Mouse (Mus musculus) forebrain, embryonic 14.5 days (tissue): ENCODE measurements at regions not wholly inside any gene's neighbourhood (a gene's known extent, or its start where the extent isn't known, plus 50 kb on each side); places are given as distances from the start of the nearest gene placed in this dataset.
A peak's percentile ranks its signal among the peaks of the same experiment; 100 is the strongest.

ENCODE experiments used
- ATAC-seq: fragments of 200-750 bp; cut with Nextera tagmentation; 2 replicates; pipeline ENCODE4 v1.8.0; 2017; ENCODE audit warnings: mild to moderate bottlenecking, moderate library complexity
- DNase-seq: peaks from one replicate; pipeline ENCODE4 v3.0.0-alpha.2; 2015; ENCODE audit warnings: low spot score
- H3K27ac ChIP-seq: fragments of 300-500 bp; sonication (generic); 2 replicates; pipeline ENCODE4 v1.5.1; 2014; ENCODE audit warnings: low read depth, mild to moderate bottlenecking, control low read depth, low read length, moderate library complexity
- H3K27me3 ChIP-seq: fragments of 300-500 bp; sonication (generic); replicated peaks from 2 replicates; pipeline ENCODE4 v1.6.1; 2014; ENCODE audit warnings: low read length, control low read depth, mixed read lengths; ENCODE audit not compliant: control insufficient read depth, insufficient read depth
- H3K36me3 ChIP-seq: fragments of 300-500 bp; sonication (generic); 2 replicates; pipeline ENCODE4 v1.6.1; 2014; ENCODE audit warnings: low read length, control low read depth; ENCODE audit not compliant: control insufficient read depth, insufficient read depth
- H3K4me1 ChIP-seq: fragments of 300-500 bp; sonication (generic); 2 replicates; pipeline ENCODE4 v1.6.1; 2014; ENCODE audit warnings: antibody characterized with exemption, low read length, control low read depth; ENCODE audit not compliant: control insufficient read depth, insufficient read depth
- H3K4me2 ChIP-seq: fragments of 300-500 bp; sonication (generic); 2 replicates; pipeline ENCODE4 v1.6.1; 2014; ENCODE audit warnings: mild to moderate bottlenecking, control low read depth, low read length
- H3K4me3 ChIP-seq: fragments of 300-500 bp; sonication (generic); 2 replicates; pipeline ENCODE4 v1.5.1; 2014; ENCODE audit warnings: low read depth, low read length, control low read depth
- H3K9ac ChIP-seq: fragments of 300-500 bp; sonication (generic); 2 replicates; pipeline ENCODE4 v1.6.1; 2014; ENCODE audit warnings: mild to moderate bottlenecking, low read length, control low read depth, moderate library complexity
- H3K9me3 ChIP-seq: fragments of 300-500 bp; sonication (generic); replicated peaks from 2 replicates; pipeline ENCODE4 v1.6.1; 2016; ENCODE audit warnings: low read length, control low read depth, mixed read lengths; ENCODE audit not compliant: control insufficient read depth
- WGBS: fragments of 180-500 bp; shearing (Covaris S2); extraction: QIAGEN DNeasy Blood & Tissue Kit; methylation state at CpG from one replicate; pipeline ENCODE4 v1.1.7; 2014; 5-methylcytosine and 5-hydroxymethylcytosine counted together

DNA sequence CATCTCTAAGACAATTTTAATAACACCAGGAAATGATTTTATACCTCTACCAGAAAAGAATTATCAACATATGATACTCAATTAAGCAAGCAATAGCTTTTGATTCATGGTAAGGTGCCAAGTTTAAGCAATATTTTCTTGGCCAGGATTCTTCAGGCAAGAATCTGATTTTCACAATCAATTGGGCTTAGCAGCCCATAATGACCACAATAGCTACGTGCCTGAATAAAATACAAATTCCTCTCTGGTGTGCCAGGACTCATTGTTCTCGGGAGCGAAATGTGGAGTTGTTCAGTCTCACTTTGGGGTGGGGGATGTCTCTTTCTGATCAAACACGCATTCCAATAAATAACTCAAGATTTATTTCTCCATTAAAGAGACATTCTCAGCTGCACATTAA, 438.8 kb downstream of the Fgf9 start:
- WGBS, result 62% methylated on average over 4 of the region's 4 CpGs
- Histone ChIP-seq H3K9ac (no peak overlapping the region), H3K4me2 (no peak overlapping the region), H3K27me3 (no peaks in the 10 kb centered on the region), H3K27ac (no peak overlapping the region), H3K9me3 (no peaks in the 10 kb centered on the region), H3K4me1 (no peaks in the 10 kb centered on the region), H3K36me3 (no peaks in the 10 kb centered on the region), H3K4me3 (no peak overlapping the region)
- ATAC-seq (no peak), DNase-seq (no peak)

DNA sequence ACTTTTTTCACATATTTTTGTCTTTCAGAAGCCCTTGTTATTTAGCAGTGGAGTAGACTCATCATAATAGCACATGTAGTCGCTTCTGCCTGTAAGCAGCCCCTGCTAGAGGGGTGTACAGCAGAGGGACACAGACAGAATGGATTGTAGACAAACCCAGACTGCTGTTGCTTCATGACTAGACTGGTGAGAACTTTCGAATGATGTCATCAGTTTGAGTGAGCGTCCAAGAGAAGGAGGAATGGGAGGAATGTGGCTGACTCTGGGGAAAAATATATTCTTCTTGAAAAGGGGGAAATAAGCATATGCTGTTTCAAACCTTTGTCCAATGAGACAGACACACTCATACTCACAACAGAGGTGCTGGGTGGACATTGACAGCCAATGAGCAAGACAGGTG, 436.1 kb downstream of the Fgf9 start:
- 87% methylated on average over 3 of the region's 3 CpGs for WGBS
- no peak overlapping the region for H3K4me3 ChIP-seq
- no peak overlapping the region for H3K9ac ChIP-seq
- no peak for ATAC-seq
- H3K27me3 ChIP-seq, result no peaks in the 10 kb centered on the region
- no peak overlapping the region for H3K4me2 ChIP-seq
- H3K4me1 ChIP-seq, result no peaks in the 10 kb centered on the region
- H3K36me3 ChIP-seq, result no peaks in the 10 kb centered on the region
- no peak overlapping the region for H3K27ac ChIP-seq
- no peaks in the 10 kb centered on the region for H3K9me3 ChIP-seq
- no peak for DNase-seq

DNA sequence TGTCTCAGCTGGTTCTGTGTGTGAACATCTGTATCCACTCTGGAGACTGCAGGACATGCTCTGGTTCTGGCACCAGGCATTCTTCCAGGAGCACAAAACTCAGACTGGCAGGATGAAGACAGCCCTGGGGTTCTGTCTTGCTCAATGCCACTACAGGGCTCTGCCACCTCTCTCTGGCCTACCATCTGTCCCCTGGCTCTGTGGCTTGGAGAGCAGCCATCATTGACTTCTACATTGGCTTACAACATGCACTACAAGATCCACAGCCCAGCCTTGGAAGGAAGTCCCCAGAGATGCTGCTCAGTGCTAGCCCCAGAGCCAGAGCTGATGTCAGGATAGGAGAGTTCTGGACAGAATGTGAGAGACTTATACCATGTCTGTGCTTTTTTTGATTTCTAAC, 435.5 kb downstream of the Fgf9 start:
- no peak overlapping the region for H3K4me3 ChIP-seq
- no peaks in the 10 kb centered on the region for H3K9me3 ChIP-seq
- no peaks in the 10 kb centered on the region for H3K27me3 ChIP-seq
- no peak for ATAC-seq
- H3K4me1 ChIP-seq, result no peaks in the 10 kb centered on the region
- no peak overlapping the region for H3K27ac ChIP-seq
- no peak overlapping the region for H3K4me2 ChIP-seq
- H3K36me3 ChIP-seq, result no peaks in the 10 kb centered on the region
- DNase-seq, result no peak
- H3K9ac ChIP-seq, result no peak overlapping the region

DNA sequence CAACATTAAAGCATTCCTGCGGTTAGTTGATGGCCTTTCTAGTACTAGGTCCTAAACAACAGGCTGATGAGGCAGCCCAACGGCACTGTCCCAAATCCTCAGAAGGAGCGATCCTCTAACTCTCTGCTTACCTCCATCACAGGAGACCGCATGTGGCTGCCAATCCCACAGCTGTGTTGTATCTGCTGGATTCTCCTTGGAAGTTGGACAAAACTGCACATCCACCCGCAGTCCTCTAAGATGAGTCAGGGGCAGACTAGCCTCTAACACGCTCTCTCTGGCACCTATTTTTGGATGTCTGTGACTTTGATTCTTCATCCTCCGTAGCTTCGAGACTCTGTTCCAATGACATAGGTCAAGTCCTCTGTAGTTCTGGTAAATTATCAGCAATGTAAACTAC, 432.5 kb downstream of the Fgf9 start:
- H3K4me3 ChIP-seq, result no peak overlapping the region
- no peak overlapping the region for H3K4me2 ChIP-seq
- no peaks in the 10 kb centered on the region for H3K36me3 ChIP-seq
- ATAC-seq (no peak), DNase-seq (no peak)
- H3K9ac ChIP-seq, result no peak overlapping the region
- no peaks in the 10 kb centered on the region for H3K9me3 ChIP-seq
- no peaks in the 10 kb centered on the region for H3K27me3 ChIP-seq
- H3K27ac ChIP-seq, result no peak overlapping the region
- H3K4me1 ChIP-seq, result peaks cover 6% of the 10 kb centered on the region; the same call in 1 of the 2 replicates
- 93% methylated on average over 8 of the region's 8 CpGs for WGBS

DNA sequence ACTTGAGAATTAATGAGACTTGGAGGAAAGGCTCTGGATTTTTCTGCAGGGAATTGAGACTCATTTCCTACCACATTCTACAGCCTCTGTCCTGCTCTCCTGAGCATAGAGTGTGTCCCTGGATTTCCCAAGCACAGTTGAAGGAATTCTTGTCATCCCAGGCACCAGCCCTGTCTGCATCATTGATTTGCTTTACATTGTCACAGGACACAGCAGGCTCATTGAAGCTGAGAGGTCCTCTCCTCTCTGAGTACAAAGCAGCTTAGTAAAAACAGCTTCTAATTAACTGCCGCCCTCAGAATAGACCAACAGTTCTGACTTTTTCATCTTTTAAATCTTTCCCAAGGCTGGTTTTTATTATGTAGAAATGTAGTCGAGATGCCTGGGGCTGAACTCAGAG, 429.7 kb downstream of the Fgf9 start:
- Histone ChIP-seq H3K4me1 (peaks cover 6% of the 10 kb centered on the region; the same call in 1 of the 2 replicates), H3K36me3 (no peaks in the 10 kb centered on the region), H3K4me2 (no peak overlapping the region), H3K27me3 (no peaks in the 10 kb centered on the region), H3K9ac (no peak overlapping the region), H3K27ac (no peak overlapping the region), H3K9me3 (no peaks in the 10 kb centered on the region), H3K4me3 (no peak overlapping the region)
- DNase-seq, result peak; percentile 28
- no peak for ATAC-seq
- 3% methylated on average over 2 of the region's 2 CpGs for WGBS

DNA sequence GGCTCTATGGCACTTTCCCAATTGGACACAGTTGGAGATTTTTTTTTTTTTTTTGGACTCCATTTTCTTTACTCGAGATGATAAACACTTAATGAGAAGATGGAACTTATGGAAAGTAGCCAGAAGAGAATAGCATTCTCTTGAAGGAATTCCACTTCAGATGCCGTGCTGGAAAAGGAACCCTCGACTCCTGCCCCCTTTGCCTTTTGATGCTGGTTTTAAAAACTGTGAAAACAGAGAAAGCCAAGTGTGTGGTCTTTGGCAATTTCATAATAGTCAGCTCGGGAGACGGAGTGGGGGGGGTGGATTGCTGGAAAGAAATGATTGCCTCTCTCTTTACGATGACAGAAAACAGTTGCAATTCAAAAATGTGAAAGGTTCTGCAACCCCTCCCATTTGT, 429.2 kb downstream of the Fgf9 start:
- Histone ChIP-seq H3K9me3 (no peaks in the 10 kb centered on the region), H3K9ac (no peak overlapping the region), H3K27me3 (no peaks in the 10 kb centered on the region), H3K4me2 (no peak overlapping the region), H3K4me3 (no peak overlapping the region), H3K4me1 (peaks cover 6% of the 10 kb centered on the region; the same call in 1 of the 2 replicates), H3K27ac (no peak overlapping the region), H3K36me3 (no peaks in the 10 kb centered on the region)
- WGBS, result 2% methylated on average over 6 of the region's 6 CpGs
- DNase-seq (peak; percentile 54), ATAC-seq (no peak)

DNA sequence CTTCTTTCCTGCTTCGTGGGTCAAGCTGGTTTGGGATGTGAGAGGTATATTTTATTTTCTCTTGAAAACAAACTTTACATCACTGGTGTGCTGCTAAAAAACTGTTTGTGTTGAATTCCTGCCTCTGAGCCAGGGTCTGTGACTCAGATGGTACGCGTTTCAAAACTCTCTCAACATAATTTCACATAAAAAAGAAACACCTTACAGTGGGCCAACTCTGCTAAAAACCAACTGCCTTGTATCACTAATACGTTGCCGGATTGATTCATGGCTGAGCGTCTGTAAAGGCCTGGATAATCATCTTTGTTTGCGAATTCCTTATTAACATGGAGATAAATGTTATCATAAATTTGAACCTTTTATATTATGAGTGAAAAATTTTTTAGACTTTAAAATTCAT, 428.7 kb downstream of the Fgf9 start:
- H3K9me3 ChIP-seq, result no peaks in the 10 kb centered on the region
- no peaks in the 10 kb centered on the region for H3K27me3 ChIP-seq
- 78% methylated on average over 7 of the region's 7 CpGs for WGBS
- H3K36me3 ChIP-seq, result no peaks in the 10 kb centered on the region
- H3K9ac ChIP-seq, result no peak overlapping the region
- H3K4me1 ChIP-seq, result peaks cover 6% of the 10 kb centered on the region; the same call in 1 of the 2 replicates
- H3K4me3 ChIP-seq, result no peak overlapping the region
- no peak overlapping the region for H3K27ac ChIP-seq
- no peak overlapping the region for H3K4me2 ChIP-seq
- DNase-seq (peak; percentile 8), ATAC-seq (no peak)

DNA sequence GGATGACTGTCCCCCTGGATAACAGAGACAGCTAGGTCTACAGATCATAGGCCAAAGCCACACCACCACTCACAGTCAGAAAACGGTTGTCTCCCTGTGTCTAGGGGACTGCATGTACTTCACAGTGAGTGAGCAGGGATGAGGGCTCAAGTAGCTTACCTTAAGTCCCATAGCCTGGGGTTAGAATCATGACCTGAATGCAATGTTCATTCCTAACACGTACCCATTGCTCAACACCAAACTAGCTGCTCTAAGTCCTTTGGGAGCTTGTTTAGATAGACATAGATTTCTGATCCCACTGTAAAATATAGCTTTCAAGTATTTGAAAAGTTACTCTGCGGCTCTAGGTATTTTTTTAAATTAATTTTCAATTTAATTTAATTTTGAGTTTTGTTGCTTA, 426.6 kb downstream of the Fgf9 start:
- no peak for DNase-seq
- Histone ChIP-seq H3K27me3 (no peaks in the 10 kb centered on the region), H3K9ac (no peak overlapping the region), H3K9me3 (no peaks in the 10 kb centered on the region), H3K4me2 (no peak overlapping the region), H3K36me3 (no peaks in the 10 kb centered on the region), H3K4me3 (no peak overlapping the region), H3K27ac (no peak overlapping the region), H3K4me1 (peaks cover 6% of the 10 kb centered on the region; the same call in 1 of the 2 replicates)
- no peak for ATAC-seq
- 93% methylated on average over 3 of the region's 3 CpGs for WGBS

DNA sequence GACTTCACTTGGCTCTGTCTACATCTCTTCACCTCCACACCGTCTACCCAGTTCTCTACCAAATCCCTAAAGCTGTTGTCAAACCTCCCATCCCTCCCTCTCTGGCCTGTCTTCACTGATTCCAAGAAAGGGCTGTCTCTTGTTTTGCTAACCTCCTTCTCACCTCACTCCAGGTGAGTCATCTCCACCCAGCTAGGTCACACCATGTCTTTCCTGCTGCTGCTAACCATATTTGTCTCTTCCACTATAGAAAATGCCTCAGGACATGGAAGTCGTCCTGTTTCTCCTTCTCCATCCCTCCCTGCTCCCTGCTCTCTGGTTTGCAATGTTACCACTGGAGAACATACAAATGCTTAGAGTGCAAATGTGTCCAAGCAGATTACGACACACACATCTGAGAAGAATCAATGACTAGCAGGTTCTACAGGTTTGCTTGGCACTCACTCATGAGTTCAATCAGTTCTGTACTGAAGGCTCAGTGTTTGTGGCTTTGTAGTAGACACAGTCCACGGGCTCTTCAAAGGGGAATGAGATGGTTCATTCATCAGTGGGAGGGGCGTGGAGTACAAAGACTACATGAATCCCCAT, 424.1 kb downstream of the Fgf9 start:
- no peak overlapping the region for H3K9ac ChIP-seq
- no peak for DNase-seq
- no peak overlapping the region for H3K4me3 ChIP-seq
- H3K4me2 ChIP-seq, result no peak overlapping the region
- no peak for ATAC-seq
- no peaks in the 10 kb centered on the region for H3K36me3 ChIP-seq
- H3K27me3 ChIP-seq, result no peaks in the 10 kb centered on the region
- WGBS, result 78% methylated on average over 5 of the region's 5 CpGs
- no peak overlapping the region for H3K27ac ChIP-seq
- no peaks in the 10 kb centered on the region for H3K9me3 ChIP-seq
- peaks cover under 1% of the 10 kb centered on the region; the same call in 1 of the 2 replicates for H3K4me1 ChIP-seq
